Mouse (Mus musculus): ENCODE results near the gene Srr.

- TF ChIP-seq CTCF (IDR thresholded peaks at IDR 0.05; ENCODE audit: borderline replicate concordance, control insufficient read depth, extremely low read depth, insufficient read depth, low read length, poor library complexity) (no peak), POLR2A (IDR thresholded peaks at IDR 0.05; ENCODE audit: control insufficient read depth, extremely low read depth, insufficient read depth, low read length, poor library complexity) (no peak)
Measured at GRCm38 (mm10) chr11:74865252-74865651, 60.5 kb downstream of the Srr start.
